Mouse (Mus musculus) gonadal fat pad, adult 2 months (tissue): ENCODE data around the gene Atg2b. TPM values are rescaled to one million over a fixed set of nuclear protein-coding genes. Genes with fewer than 3 reads are reported as not detected.

Source experiments
- DNase-seq: peaks from one replicate; pipeline ENCODE4 v3.0.0-alpha.2; 2012; ENCODE audit warnings: low read depth
- polyA plus RNA-seq: library from polyadenylated mRNA; depleted of rRNA; stranded (reverse); fragments of >200 nt; gene quantifications from 2 replicates; pipeline ENCODE4 v1.2.3, GENCODE M21; 2012

Gene Atg2b
- polyA plus RNA-seq, 1 experiment, result 19.2 TPM

DNA sequence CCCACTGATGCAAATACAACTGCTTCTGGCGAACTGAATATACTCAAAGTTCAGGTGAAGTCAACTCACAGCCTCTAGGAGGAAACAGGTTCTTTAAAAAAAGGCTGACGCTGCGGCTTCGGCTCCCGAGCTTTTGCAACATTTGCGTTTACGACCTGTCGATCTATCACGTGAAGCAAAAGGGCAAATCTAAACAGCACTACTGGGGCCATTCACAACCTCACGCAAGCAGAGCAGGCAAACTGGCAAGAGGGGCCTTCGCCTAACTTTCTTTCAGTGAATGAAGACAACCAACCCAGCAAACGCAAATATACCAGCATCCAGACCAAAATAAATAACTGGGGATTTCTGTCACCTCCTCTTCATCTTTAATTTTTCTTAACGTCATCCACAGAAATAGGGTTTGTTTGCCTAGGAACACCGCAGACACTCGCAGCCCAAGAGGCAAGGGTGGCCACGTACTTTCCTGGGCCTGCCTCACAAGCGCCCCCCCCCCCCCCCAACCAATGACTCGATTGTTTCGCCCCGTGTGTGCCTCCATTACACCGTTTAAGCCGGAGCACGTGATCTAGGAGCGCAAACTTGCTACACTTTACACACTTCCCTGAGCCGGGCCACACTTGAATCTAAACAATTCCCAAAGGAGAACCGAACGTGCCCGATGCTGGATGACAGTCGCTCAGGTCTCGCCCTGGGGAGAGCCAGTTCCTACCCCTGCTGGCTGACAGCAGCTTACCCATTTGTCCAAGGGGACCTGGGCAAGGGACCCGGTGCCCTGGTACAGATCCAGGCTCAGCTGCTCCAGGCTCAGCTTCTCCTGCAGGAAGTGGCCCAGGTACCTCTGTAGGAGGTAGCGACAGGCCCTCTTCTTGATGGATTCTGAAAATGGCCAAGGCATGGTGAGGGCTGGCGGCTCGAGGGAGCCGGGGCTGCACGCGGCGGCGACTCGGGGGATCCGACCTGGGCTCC, 794 bp downstream of the Atg2b start, which contains the start of gene Gskip:
TSS of gene Gskip (plus strand) at position 897 of the 969 bp plus-strand sequence.
- no peak for DNase-seq

GRCm38 (mm10) chr12:105678762-105679161, 6.2 kb downstream of the Atg2b start:
- no peak for DNase-seq

DNA sequence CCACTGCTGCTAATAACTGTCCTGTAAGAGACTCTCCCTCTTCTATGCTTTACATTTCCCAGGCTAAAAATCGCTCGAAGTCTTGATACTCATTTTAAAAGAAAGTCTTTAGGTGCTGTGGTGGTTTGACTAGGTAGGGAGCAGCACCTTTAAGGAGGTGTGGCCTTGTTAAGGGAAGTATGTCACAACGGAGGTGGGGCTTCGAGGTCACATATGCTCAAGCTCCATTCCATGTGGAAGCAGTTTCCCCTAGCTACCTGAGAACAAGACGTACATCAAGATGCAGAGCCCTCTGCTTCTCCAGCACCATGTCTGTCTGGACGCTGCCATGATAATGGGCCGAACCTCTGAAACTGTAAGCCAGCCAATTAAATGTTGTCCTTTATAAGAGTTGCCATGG, 6.8 kb downstream of the Atg2b start:
- DNase-seq, result no peak

- no peak for DNase-seq
Observed at GRCm38 (mm10) chr12:105676274-105676673, 8.7 kb downstream of the Atg2b start.

DNA sequence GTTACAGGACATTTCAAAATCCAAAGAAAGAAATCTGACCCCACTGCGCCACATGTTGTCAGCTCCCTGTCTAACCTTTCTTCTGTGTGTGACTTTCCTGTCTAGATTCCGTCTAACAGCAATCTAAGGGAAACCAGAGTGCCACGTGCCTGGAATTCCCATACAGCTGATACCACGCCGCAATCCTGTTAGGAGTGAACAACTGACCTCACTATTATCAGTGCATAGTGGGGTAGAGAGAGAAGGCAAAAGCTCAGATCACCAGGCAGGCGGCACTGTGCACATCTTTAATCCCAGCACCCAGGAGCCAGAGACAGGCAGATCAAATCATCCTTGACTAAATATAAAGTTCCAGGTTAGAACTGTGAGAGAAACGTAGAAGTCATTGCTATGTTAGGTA, 29.2 kb downstream of the Atg2b start:
- DNase-seq, result no peak

GRCm38 (mm10) chr12:105642770-105643321, 42.2 kb downstream of the Atg2b start:
- no peak for DNase-seq

DNA sequence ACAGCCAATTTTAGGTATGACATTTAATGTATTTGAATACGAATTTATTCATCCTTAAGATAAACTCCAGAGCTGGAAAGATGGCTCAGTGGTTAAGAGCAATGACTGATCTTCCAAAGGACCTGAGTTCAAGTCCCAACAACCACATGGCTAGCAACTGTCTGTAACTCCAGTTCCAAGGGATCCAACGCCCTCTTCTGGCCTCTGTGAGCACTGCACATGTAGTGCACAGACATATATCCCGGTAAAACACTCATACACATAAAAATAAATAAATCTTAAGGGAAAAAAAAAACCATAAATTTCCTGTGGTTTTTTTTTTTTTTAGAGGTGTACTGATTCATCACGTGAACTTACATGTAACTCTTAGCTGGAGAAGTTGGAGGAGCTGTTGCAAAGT, 47.5 kb downstream of the Atg2b start:
- no peak for DNase-seq

DNA sequence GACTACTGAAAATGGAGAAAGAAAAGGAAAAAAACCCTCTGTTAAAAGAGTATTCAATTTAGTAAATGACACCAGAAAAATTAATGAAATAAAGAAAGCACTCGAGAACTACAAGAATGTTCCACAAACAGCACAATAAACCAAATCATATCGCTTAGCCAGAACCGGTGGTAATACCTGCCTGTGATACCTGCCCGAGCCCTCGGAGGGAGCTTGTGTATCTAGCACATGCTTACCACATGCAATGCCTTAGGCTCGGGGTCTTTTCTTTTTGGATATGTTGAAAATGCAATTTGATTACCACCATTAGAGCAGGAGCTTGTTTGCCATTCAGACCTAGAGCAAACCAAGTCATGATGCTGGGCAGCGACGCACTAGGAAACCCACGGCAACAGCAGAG, 48.5 kb downstream of the Atg2b start:
- no peak for DNase-seq

DNA sequence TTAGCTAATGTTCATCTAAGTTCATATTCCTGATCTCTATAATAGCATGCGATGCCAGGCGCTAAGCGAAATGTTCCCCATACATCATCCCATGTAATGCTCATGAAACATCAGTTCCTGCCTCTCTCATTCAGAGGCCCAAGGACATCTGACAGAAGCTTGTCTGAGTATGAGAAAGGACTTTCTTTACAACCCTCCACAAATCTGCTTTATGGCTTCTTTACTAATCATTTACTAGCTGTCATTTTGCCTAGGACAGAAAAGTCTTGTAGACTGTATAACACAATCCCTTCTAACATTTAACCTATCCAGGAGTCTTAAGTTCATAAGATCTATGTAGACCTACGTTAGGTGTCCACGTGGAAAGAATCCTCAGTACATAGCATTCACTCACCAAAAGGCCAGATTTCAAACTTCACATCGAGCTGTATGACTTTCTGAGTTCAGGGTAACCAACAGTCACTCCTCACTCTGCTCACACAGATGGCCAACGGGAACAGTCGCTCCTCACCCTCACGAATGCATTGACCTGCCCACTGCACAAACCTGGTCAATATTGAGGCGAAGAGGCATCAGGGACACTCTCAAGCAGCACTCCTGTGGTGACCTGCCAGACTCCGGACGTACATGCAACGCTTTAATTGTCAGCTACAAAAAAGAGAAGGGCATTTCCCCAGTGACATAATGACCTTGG, 50.5 kb downstream of the Atg2b start:
- DNase-seq, result no peak

GRCm38 (mm10) chr12:105625798-105626197, 59.2 kb downstream of the Atg2b start:
- no peak for DNase-seq

- no peak for DNase-seq
Observed at GRCm38 (mm10) chr12:105622981-105623539, 62.0 kb downstream of the Atg2b start.

DNA sequence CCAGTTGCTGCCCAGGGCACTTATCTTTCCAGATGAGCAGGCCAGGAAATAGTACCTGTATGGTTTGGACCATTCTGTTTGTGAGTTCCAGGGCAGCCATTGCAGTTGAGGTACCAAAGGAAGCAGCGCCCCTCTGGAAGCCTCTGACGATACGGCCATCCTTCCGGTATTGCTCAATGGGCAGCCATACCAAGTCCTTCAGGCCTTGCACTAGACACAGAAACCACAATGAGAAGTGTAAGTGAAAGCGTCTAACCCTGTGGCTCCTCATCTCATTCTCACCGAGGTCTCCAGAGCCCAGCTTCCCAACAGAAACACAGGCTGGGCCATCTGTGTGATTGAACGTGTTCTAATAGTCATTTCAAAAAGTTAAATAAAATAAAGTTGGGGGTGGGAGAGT, 63.0 kb downstream of the Atg2b start:
- no peak for DNase-seq

DNA sequence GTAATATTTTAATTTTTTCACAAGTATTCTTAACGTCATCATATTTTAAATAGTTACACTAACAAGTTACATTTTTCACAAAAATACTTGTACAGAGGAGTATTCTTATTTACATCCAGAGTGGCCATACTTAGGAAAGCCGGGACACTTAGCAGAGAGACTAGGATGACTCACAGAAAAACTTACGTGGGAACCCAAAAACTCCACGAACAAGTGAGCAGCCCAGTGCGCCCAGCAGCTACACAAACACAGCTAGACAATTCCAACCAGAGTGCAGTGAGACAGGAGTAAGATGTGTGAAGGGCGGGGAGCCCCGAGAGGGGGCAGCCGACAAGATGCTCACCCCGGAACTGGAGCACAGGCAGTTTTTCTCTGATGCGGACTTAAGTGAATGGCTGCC, 71.5 kb downstream of the Atg2b start:
- no peak for DNase-seq

GRCm38 (mm10) chr12:105611748-105612147, 73.3 kb downstream of the Atg2b start:
- no peak for DNase-seq

GRCm38 (mm10) chr12:105611045-105611444, 74.0 kb downstream of the Atg2b start:
- DNase-seq, result no peak

DNA sequence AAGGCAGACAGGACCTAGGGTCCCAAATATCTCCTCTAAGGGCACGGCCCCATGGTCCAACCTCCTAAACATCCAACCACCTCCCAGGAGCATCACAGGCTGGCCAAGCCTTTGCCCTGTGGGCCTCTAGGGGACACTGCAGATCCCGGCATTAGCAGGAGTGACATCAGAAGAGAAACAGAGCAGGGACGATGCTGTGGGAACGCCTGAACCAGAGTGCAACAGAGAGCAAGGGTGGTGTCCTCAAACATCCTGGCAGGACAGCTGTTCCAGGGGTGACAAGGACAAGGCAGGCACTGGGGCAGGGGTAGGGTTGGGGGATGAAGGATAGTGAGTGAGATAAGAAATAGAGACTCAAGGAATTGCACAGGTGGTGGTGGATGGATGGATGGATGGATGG, 78.1 kb downstream of the Atg2b start:
- DNase-seq, result no peak

DNA sequence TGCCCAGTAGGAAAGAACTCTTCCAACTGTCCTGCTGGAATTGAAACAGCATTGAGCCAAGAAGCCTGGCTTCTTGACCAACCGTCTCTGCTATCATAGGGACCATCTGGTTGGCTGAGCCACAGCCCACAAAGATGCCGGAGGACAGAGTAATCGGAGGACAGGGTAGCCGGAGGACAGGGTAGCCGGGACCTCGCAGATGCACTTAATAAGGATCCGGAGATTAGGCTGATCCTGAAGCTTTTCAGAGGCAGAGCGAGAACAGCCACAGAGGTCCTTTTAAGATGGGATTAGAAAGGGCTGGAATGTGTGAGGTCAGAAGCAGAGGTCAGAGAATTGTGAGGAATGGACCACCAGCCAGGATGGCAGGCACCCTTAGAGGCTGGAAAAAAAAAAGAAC, 79.8 kb downstream of the Atg2b start:
- no peak for DNase-seq

DNA sequence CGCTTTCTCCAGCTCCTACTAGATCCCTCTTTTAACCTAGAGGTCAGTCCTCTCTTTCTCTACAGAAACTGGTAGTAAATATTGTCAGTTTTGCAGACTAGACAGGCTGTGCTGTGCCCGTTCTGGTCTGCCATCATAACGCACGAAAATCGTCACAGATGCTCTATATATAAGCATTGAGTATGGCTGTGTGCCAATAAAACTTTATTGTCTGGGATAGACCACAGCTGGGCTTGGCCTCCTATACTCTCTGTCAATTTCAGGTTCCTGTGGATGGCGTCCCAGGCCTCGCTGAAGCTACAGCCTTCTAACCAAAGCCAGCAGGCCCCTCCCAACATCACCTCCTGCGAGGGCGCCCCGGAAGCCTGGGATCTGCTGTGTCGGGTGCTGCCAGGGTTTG, 81.1 kb downstream of the Atg2b start:
- DNase-seq, result no peak

DNA sequence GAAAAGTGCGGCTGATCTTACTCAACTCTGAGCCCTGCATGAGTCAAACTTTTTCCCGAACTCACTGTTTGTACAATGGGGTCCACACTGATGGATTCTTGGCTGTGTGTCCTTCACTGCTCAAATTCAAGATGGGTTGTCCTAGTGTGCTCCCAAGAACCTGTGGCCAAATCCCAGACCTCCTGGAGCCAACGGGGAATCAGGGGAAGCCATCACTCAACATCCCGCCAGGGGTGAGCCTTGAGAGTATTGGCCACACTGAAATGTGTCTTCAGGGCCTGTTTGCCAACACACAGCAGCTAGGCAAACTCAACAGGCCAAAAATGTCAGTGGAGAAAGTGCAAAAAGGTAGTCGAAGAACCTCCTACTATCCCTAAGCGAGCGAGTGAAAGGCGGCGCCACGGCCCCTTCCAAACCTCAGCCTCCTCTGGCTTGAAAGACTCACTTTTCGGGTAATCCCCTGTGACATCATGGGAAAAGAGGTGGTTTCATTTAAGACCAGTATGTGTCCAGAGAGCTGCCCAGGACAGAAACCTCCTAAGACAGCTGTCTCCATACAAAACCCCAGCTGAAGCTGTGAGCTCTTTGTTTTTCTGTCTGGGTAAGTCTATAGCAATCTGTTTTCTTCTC, 82.3 kb downstream of the Atg2b start, which contains the start of gene Bdkrb1:
TSS of gene Bdkrb1 (plus strand) at position 505 of the 630 bp plus-strand sequence.
- no peak for DNase-seq

DNA sequence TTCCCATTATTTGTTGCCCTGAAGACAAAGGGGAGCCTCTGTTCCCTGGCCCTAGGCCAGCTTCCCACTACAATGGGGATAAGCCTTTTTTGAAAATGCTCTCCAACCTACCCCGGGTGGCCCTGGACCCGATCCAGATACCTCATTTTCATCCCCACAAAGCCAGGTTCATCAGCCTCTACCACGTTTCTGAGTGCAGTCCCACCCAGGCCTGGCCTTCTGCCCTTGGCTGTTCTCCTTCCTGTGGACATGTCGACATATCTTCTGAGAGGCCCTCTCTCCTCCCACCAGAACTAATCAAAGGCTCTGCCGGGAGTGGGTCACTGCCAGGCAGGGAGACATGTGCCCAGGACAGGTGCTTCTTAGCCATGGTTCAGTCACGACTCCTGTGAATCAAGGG, 83.4 kb downstream of the Atg2b start:
- DNase-seq, result no peak

GRCm38 (mm10) chr12:105599098-105599497, 85.9 kb downstream of the Atg2b start:
- no peak for DNase-seq

DNA sequence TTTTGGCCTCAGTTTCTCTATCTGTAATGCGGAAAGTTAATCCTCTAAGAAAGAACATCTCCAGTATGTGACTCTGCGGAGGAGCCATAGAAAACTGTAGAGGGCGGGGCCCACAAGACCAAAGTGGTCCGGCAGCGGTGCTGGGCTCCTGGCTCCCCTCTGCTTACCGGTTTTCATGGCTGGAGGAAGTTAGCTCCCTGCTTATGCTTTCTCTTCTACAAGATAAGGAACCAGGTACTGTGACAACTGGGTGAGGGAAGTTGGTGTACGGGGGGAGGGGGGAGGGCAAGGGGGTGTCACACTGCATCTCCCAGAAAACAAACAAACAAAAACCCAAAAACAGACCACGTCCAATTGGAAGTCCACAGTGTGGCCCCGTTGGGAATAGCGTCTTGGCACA, 86.5 kb downstream of the Atg2b start:
- DNase-seq, result no peak
